Comparison of ENCODE assay signal across 8 mouse cellular contexts in the genomic region with DNA sequence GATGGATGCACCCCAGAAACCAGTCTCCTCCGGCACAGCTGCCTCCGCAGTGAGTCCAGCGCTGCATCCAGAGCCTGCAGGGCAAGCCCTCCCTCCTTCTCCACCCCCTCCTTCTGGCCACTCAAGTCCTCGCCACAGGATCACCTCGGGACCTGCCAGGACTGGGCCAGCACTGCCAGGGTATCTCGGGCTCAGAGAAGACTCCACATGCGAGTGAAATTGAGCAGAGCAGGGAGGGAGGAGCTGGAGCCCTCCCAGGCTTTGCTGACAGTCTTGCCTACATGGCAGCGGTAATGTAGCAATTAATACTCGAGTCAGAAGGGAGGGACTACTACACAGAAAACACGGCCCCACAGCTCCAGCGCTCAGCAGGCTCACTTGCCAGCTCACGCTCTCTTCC. TPM values are rescaled to one million over a fixed set of nuclear protein-coding genes. Genes with fewer than 3 reads are reported as not detected.
DNase-seq lines count a peak whose midpoint lies in the region; ATAC-seq lines count a peak whose summit lies in the region.
"Had no signal": no experiment of that assay in that cellular context is flagged by ENCODE, and none has a peak within 500 bp of the region (broad histone marks: within the 10 kb centered on the region; RNA-seq: fewer than 3 reads in every experiment).

A gene (minus strand): TSS at position 215 of the 400 bp plus-strand sequence.

- no peaks in the 10 kb centered on the region for H3K9me3 ChIP-seq in neural tube, embryonic 11.5 days (ENCODE audit: control insufficient read depth, low read length)
- no peaks in the 10 kb centered on the region for H3K9me3 ChIP-seq in embryonic facial prominence, embryonic 14.5 days (ENCODE audit: control insufficient read depth, low read length)
- H3K9me3 ChIP-seq in hindbrain, embryonic 14.5 days (ENCODE audit: control insufficient read depth, low read length) = no peaks in the 10 kb centered on the region
- no peaks in the 10 kb centered on the region for H3K9me3 ChIP-seq in midbrain, embryonic 13.5 days

- no peak for ATAC-seq in neural tube, embryonic 11.5 days (ENCODE audit: insufficient read depth, low FRiP score, low TSS enrichment)
- peak; percentile 44 for ATAC-seq in embryonic facial prominence, embryonic 14.5 days (ENCODE audit: low read depth)
- peak; percentile 53; the same call in 1 of the 2 replicates for ATAC-seq in hindbrain, embryonic 14.5 days (ENCODE audit: low FRiP score)
- ATAC-seq in midbrain, embryonic 13.5 days = peak; percentile 49

- no peaks in the 10 kb centered on the region for H3K36me3 ChIP-seq in neural tube, embryonic 11.5 days (ENCODE audit: control insufficient read depth, insufficient read depth, low read length)
- H3K36me3 ChIP-seq in embryonic facial prominence, embryonic 14.5 days (ENCODE audit: control insufficient read depth, insufficient read depth, low read length) = no peaks in the 10 kb centered on the region
- H3K36me3 ChIP-seq in hindbrain, embryonic 14.5 days (replicated peaks; ENCODE audit: control insufficient read depth, insufficient read depth) = no peaks in the 10 kb centered on the region
- no peaks in the 10 kb centered on the region for H3K36me3 ChIP-seq in midbrain, embryonic 13.5 days

- DNase-seq in neural tube, embryonic 11.5 days (ENCODE audit: low spot score) = peak; percentile 13
- no peak for DNase-seq in neural tube, embryonic 10.5 days (ENCODE audit: extremely low spot score, low spot score)
- DNase-seq in embryonic facial prominence, embryonic 14.5 days (ENCODE audit: low spot score) = peak; percentile 26
- no peak for DNase-seq in hindbrain, embryonic 14.5 days (ENCODE audit: low spot score)
- DNase-seq in thymus, postnatal 10 days (ENCODE audit: low spot score in 2 of 2) = no peak
- no peak for DNase-seq in urinary bladder, postnatal 4 days (ENCODE audit: low spot score in 2 of 2)

- H3K4me3 ChIP-seq in neural tube, embryonic 11.5 days (ENCODE audit: low read depth, low read length) = no peak within 1 kb of the TSS
- no peak within 1 kb of the TSS for H3K4me3 ChIP-seq in embryonic facial prominence, embryonic 14.5 days (ENCODE audit: low read depth, low read length)
- peak within 1 kb of the TSS; percentile 8; the same call in 1 of the 2 replicates for H3K4me3 ChIP-seq in hindbrain, embryonic 14.5 days (replicated peaks; ENCODE audit: low read length)
- no peak within 1 kb of the TSS for H3K4me3 ChIP-seq in midbrain, embryonic 13.5 days (replicated peaks)

- 0 out of 2 replicates have a peak within 1 kb of the TSS, but pooled peaks have one; percentile 9 for H3K4me2 ChIP-seq in neural tube, embryonic 11.5 days (ENCODE audit: low read depth)
- peak within 1 kb of the TSS; percentile 38 for H3K4me2 ChIP-seq in embryonic facial prominence, embryonic 14.5 days (ENCODE audit: low read depth, low read length)
- H3K4me2 ChIP-seq in hindbrain, embryonic 14.5 days (replicated peaks) = peak within 1 kb of the TSS; percentile 42
- peak within 1 kb of the TSS; percentile 17 for H3K4me2 ChIP-seq in midbrain, embryonic 13.5 days (replicated peaks)

- no peaks in the 10 kb centered on the region for H3K27me3 ChIP-seq in neural tube, embryonic 11.5 days (ENCODE audit: control insufficient read depth, insufficient read depth, low read length)
- 0 out of 2 replicates have a peak, but pooled peaks cover 3% of the 10 kb centered on the region for H3K27me3 ChIP-seq in embryonic facial prominence, embryonic 14.5 days (replicated peaks; ENCODE audit: control insufficient read depth, insufficient read depth, low read length)
- no peaks in the 10 kb centered on the region for H3K27me3 ChIP-seq in hindbrain, embryonic 14.5 days (ENCODE audit: control insufficient read depth, insufficient read depth, low read length)
- H3K27me3 ChIP-seq in midbrain, embryonic 13.5 days = no peaks in the 10 kb centered on the region

- WGBS in neural tube, embryonic 11.5 days = 31% methylated on average over 12 of the region's 12 CpGs
- WGBS in embryonic facial prominence, embryonic 14.5 days = 8% methylated on average over 12 of the region's 12 CpGs
- 17% methylated on average over 12 of the region's 12 CpGs for WGBS in hindbrain, embryonic 14.5 days
- WGBS in midbrain, embryonic 13.5 days = 27% methylated on average over 12 of the region's 12 CpGs

- peaks cover 3% of the 10 kb centered on the region; the same call in 1 of the 2 replicates for H3K4me1 ChIP-seq in neural tube, embryonic 11.5 days (ENCODE audit: control insufficient read depth, insufficient read depth, low read length)
- H3K4me1 ChIP-seq in embryonic facial prominence, embryonic 14.5 days (ENCODE audit: control insufficient read depth, insufficient read depth, low read length) = peaks cover 5% of the 10 kb centered on the region; the same call in 1 of the 2 replicates
- H3K4me1 ChIP-seq in hindbrain, embryonic 14.5 days (replicated peaks; ENCODE audit: control insufficient read depth, insufficient read depth, low read length) = peaks cover 18% of the 10 kb centered on the region
- H3K4me1 ChIP-seq in midbrain, embryonic 13.5 days (replicated peaks) = peaks cover 18% of the 10 kb centered on the region

- peak within 1 kb of the TSS; percentile 14 for H3K9ac ChIP-seq in neural tube, embryonic 11.5 days (ENCODE audit: low read length)
- no peak within 1 kb of the TSS for H3K9ac ChIP-seq in embryonic facial prominence, embryonic 14.5 days (ENCODE audit: low read depth, low read length)
- H3K9ac ChIP-seq in hindbrain, embryonic 14.5 days = no peak within 1 kb of the TSS
- H3K9ac ChIP-seq in midbrain, embryonic 13.5 days (replicated peaks) = 0 out of 2 replicates have a peak within 1 kb of the TSS, but pooled peaks have one; percentile 8
- H3K9ac ChIP-seq: liver, embryonic 14.5 days had no signal

- H3K27ac ChIP-seq in neural tube, embryonic 11.5 days (ENCODE audit: low read depth, low read length) = no peak within 1 kb of the TSS
- no peak within 1 kb of the TSS for H3K27ac ChIP-seq in embryonic facial prominence, embryonic 14.5 days (replicated peaks; ENCODE audit: low read depth, low read length)
- no peak within 1 kb of the TSS for H3K27ac ChIP-seq in hindbrain, embryonic 14.5 days
- H3K27ac ChIP-seq in midbrain, embryonic 13.5 days = no peak within 1 kb of the TSS
- H3K27ac ChIP-seq: liver, embryonic 14.5 days had no signal

RNA-seq across cellular contexts. Expression of the gene that starts here (rescaled TPM):
- 16.0 and 16.7 TPM in 2 replicates for polyA plus RNA-seq in neural tube, embryonic 11.5 days (2014; fragmentation: Nextera tagmentation; extraction: Ambion mirVana)
- 5.0 and 7.2 TPM in 2 replicates for polyA plus RNA-seq in embryonic facial prominence, embryonic 14.5 days (2014; fragmentation: Nextera tagmentation; extraction: Ambion mirVana)
- 110 and 126 TPM in 2 replicates for polyA plus RNA-seq in hindbrain, embryonic 14.5 days (2014; fragmentation: Nextera tagmentation; extraction: Ambion mirVana)
- polyA plus RNA-seq in midbrain, embryonic 13.5 days (2015; fragmentation: Nextera tagmentation; extraction: Ambion mirVana) = 41.6 and 45.9 TPM in 2 replicates

Comparison
In these comparisons a context has a peak if more than half of its experiments do, and no peak if none do; other contexts are left out.
1. DNase-seq: peak in neural tube, embryonic 11.5 days (single experiment) and embryonic facial prominence, embryonic 14.5 days (single experiment); none in neural tube, embryonic 10.5 days (single experiment), hindbrain, embryonic 14.5 days (single experiment), thymus, postnatal 10 days (0 of 2) and urinary bladder, postnatal 4 days (0 of 2).
2. H3K9ac ChIP-seq: peak in neural tube, embryonic 11.5 days (single experiment) and midbrain, embryonic 13.5 days (single experiment); none in embryonic facial prominence, embryonic 14.5 days (single experiment) and hindbrain, embryonic 14.5 days (single experiment).
3. Peak in every context shown above with its lines, with median percentiles within 50 percentile points of each other: H3K4me2 ChIP-seq.